Mouse (Mus musculus): ENCODE data around the gene Ube2m.

Ube2m gene

GRCm38 (mm10) chr7:13034148-13034977, 3.7 kb downstream of the Ube2m start, which contains the start of gene Chmp2a:
Gene Chmp2a (minus strand): TSS chr7:13034807.
- DNase-seq (ENCODE audit: low spot score in 2 of 2): peak; percentile 95 to 98

- DNase-seq (ENCODE audit: low spot score in 2 of 2): peak in 1 of 2 experiments; percentile 62
These were observed 4.5 kb downstream of the Ube2m start for GRCm38 (mm10) chr7:13033451-13034147.

- peak in 1 of 2 experiments; percentile 55 for DNase-seq (ENCODE audit: low spot score in 2 of 2)
These were observed 5.5 kb downstream of the Ube2m start for GRCm38 (mm10) chr7:13032541-13032940.

- DNase-seq (ENCODE audit: low spot score in 2 of 2): peak in 1 of 2 experiments; percentile 57
These were observed 6.1 kb downstream of the Ube2m start for GRCm38 (mm10) chr7:13031983-13032382.

- DNase-seq (ENCODE audit: low spot score in 2 of 2): peak in 1 of 2 experiments; percentile 53
These were observed 7.0 kb downstream of the Ube2m start for GRCm38 (mm10) chr7:13031069-13031468.

GRCm38 (mm10) chr7:13028986-13029385, 9.1 kb downstream of the Ube2m start:
- no peak for DNase-seq (ENCODE audit: low spot score in 2 of 2)

GRCm38 (mm10) chr7:13025511-13026112, 12.5 kb downstream of the Ube2m start:
- peak in 1 of 2 experiments; percentile 57 for DNase-seq (ENCODE audit: low spot score in 2 of 2)

- DNase-seq (ENCODE audit: low spot score in 2 of 2): peak; percentile 74 to 88
These were observed 13.3 kb downstream of the Ube2m start for GRCm38 (mm10) chr7:13024805-13025204.

- peak; percentile 93 to 98 for DNase-seq (ENCODE audit: low spot score in 2 of 2)
These were observed 13.9 kb downstream of the Ube2m start for GRCm38 (mm10) chr7:13023928-13024731.

GRCm38 (mm10) chr7:13022773-13023535, 15.1 kb downstream of the Ube2m start:
- DNase-seq (ENCODE audit: low spot score in 2 of 2): peak; percentile 71 to 84

- no peak for DNase-seq (ENCODE audit: low spot score in 2 of 2)
These were observed 22.9 kb downstream of the Ube2m start for GRCm38 (mm10) chr7:13015217-13015616.

- no peak for DNase-seq (ENCODE audit: low spot score in 2 of 2)
These were observed 23.7 kb downstream of the Ube2m start for GRCm38 (mm10) chr7:13014275-13014839.

- no peak for DNase-seq (ENCODE audit: low spot score in 2 of 2)
These were observed 24.4 kb downstream of the Ube2m start for GRCm38 (mm10) chr7:13013671-13014070.

- peak in 1 of 2 experiments; percentile 64 for DNase-seq (ENCODE audit: low spot score in 2 of 2)
These were observed 27.8 kb downstream of the Ube2m start, which contains the start of gene Zbtb45 for GRCm38 (mm10) chr7:13010005-13010908. Gene Zbtb45 (minus strand): TSS chr7:13010034.

- DNase-seq (ENCODE audit: low spot score in 2 of 2): peak; percentile 89 to 97
These were observed 28.7 kb downstream of the Ube2m start for GRCm38 (mm10) chr7:13009143-13010004.

- peak in 1 of 2 experiments; percentile 66 for DNase-seq (ENCODE audit: low spot score in 2 of 2)
These were observed 30.6 kb downstream of the Ube2m start for GRCm38 (mm10) chr7:13007341-13008092.

GRCm38 (mm10) chr7:13006531-13006930, 31.5 kb downstream of the Ube2m start:
- DNase-seq (ENCODE audit: low spot score in 2 of 2): no peak

Measured in spleen, postnatal 4 days (tissue).